ENCODE assay signal across 8 mouse cellular contexts in genomic region chr6:114928462-114928861, GRCm38 (mm10). TPM values are rescaled to one million over a fixed set of nuclear protein-coding genes. Genes with fewer than 3 reads are reported as not detected.
DNase-seq lines count a peak whose midpoint lies in the region; ATAC-seq and TF ChIP-seq lines count a peak whose summit lies in the region.

No protein-coding gene starts in this region.

- intact Hi-C loops in heart, adult 2 months (cut with DNase I), result loop anchor here (1.0 to 10.0 kb wide), 5 partner anchors 79 to 581 kb away; partner anchors contain the start of genes Atg7 and Tamm41

- H3K4me3 ChIP-seq in heart, adult 2 months, result no peak overlapping the region
- no peak overlapping the region for H3K4me3 ChIP-seq in lung, postnatal 0 days (ENCODE audit: low read depth, low read length)

- no peak overlapping the region for H3K4me2 ChIP-seq in lung, postnatal 0 days (replicated peaks; ENCODE audit: low read depth, low read length)

- no peak for TF ChIP-seq POLR2A in heart, adult 2 months (IDR thresholded peaks at IDR 0.05; ENCODE audit: insufficient read depth, low read depth, low read length)

- H3K9ac ChIP-seq in heart, adult 2 months (ENCODE audit: low read depth, low read length), result no peak overlapping the region
- H3K9ac ChIP-seq in lung, postnatal 0 days (replicated peaks; ENCODE audit: low read depth), result no peak overlapping the region

- no peak overlapping the region for H3K27ac ChIP-seq in heart, adult 2 months
- H3K27ac ChIP-seq in lung, postnatal 0 days (ENCODE audit: low read length), result no peak overlapping the region

- TF ChIP-seq CTCF in heart, adult 2 months (IDR thresholded peaks at IDR 0.05), result peak; percentile 99
- TF ChIP-seq CTCF in lung, postnatal 0 days (IDR thresholded peaks at IDR 0.05), result peak; percentile 99

- H3K27me3 ChIP-seq in heart, adult 2 months (ENCODE audit: control insufficient read depth, insufficient read depth, low read length), result no peaks in the 10 kb centered on the region
- no peaks in the 10 kb centered on the region for H3K27me3 ChIP-seq in lung, postnatal 0 days (replicated peaks; ENCODE audit: insufficient read depth, low read length)

- peaks cover 4% of the 10 kb centered on the region for H3K4me1 ChIP-seq in heart, adult 2 months (ENCODE audit: control insufficient read depth, insufficient read depth, low read length)
- H3K4me1 ChIP-seq in lung, postnatal 0 days (ENCODE audit: insufficient read depth, low read depth, low read length), result peaks cover 19% of the 10 kb centered on the region; the same call in 1 of the 2 replicates

- no peaks in the 10 kb centered on the region for H3K79me2 ChIP-seq in heart, adult 2 months (replicated peaks; ENCODE audit: control insufficient read depth, insufficient read depth, low read length)

- ATAC-seq in lung, postnatal 0 days, result peak; percentile 37

- peak; percentile 57 to 74 for DNase-seq in CD8-positive naive resting alpha-beta T cell, adult 2 months (ENCODE audit: low read depth in 2 of 2, low spot score in 2 of 2)
- DNase-seq in adipocyte (ENCODE audit: low spot score), result peak; percentile 85
- DNase-seq in embryo, embryonic 11 days, result peak; percentile 76
- DNase-seq in heart, adult 2 months, result peak; percentile 69 to 83
- peak; percentile 69 to 70 for DNase-seq in kidney, postnatal 25 days
- peak; percentile 81 for DNase-seq in lung, postnatal 0 days (ENCODE audit: low spot score)
- DNase-seq in retina, postnatal 1 day, result peak; percentile 84
- peak; percentile 46 to 71 for DNase-seq in urinary bladder, postnatal 4 days (ENCODE audit: low spot score in 2 of 2)

- H3K9me3 ChIP-seq in lung, postnatal 0 days (ENCODE audit: low read length), result no peaks in the 10 kb centered on the region

- peak; percentile 73; the same call in 1 of the 2 replicates for TF ChIP-seq EP300 in heart, adult 2 months (IDR thresholded peaks at IDR 0.05; ENCODE audit: insufficient read depth, low read depth, low read length)
- TF ChIP-seq EP300 in lung, postnatal 0 days (IDR thresholded peaks at IDR 0.05), result 0 out of 2 replicates have a peak, but pooled peaks have one; percentile 28

- H3K36me3 ChIP-seq in heart, adult 2 months (ENCODE audit: control insufficient read depth, insufficient read depth, low read length), result no peaks in the 10 kb centered on the region
- H3K36me3 ChIP-seq in lung, postnatal 0 days (ENCODE audit: insufficient read depth, low read length), result no peaks in the 10 kb centered on the region

- WGBS in heart, adult 2 months, result 6% methylated on average over 4 of the region's 4 CpGs
- WGBS in lung, postnatal 0 days, result under 1% methylated on average over 4 of the region's 4 CpGs

RNA-seq across cellular contexts. Expression of gene Vgll4, which starts 41.3 kb away (rescaled TPM):
- total RNA-seq in heart, adult 2 months (2021), result 10 to 100 TPM; 23.5 to 24.7 TPM
- polyA plus RNA-seq in heart, adult 2 months (2012; rRNA removed), result 22.3 and 24.2 TPM in 2 replicates
- polyA plus RNA-seq in lung, postnatal 0 days (2015; fragmentation: Nextera tagmentation; extraction: Ambion mirVana), result 104 and 108 TPM in 2 replicates
